Mouse (Mus musculus) macrophage (primary cell): ENCODE measurements around the gene Hist1h4k. TPM values are rescaled to one million over a fixed set of nuclear protein-coding genes. Genes with fewer than 3 reads are reported as not detected.
"Not testable (repeated sequence)": the region's sequence is repeated elsewhere in the genome, so short reads cannot be mapped to it uniquely, and the experiment has no call there.

Source experiments
- H3K27ac ChIP-seq: fragments of 350-480 bp; formaldehyde crosslinking; 2 replicates; pipeline ENCODE4 v1.9.0; 2021
- H3K36me3 ChIP-seq: fragments of 350-480 bp; formaldehyde crosslinking; 2 replicates; pipeline ENCODE4 v1.9.0; 2021; ENCODE audit errors: inconsistent target
- H3K4me3 ChIP-seq: fragments of 350-480 bp; formaldehyde crosslinking; 2 replicates; pipeline ENCODE4 v1.9.0; 2021; ENCODE audit errors: inconsistent target
- H3K79me2 ChIP-seq: fragments of 350-480 bp; formaldehyde crosslinking; 2 replicates; pipeline ENCODE4 v1.9.0; 2021; ENCODE audit errors: inconsistent target
- WGBS: methylation state at CpG from one replicate; pipeline ENCODE4 v1.1.7; 2026; ENCODE audit warnings: inconsistent platforms; ENCODE audit not compliant: missing documents; 5-methylcytosine and 5-hydroxymethylcytosine counted together
- polyA plus RNA-seq: library from polyadenylated mRNA; stranded (reverse); fragments of 250-400 nt; gene quantifications from 3 replicates; pipeline ENCODE4 v1.2.4, GENCODE M21; 2018; ENCODE audit warnings: inconsistent platforms

Gene Hist1h4k
- polyA plus RNA-seq, 1 experiment from 2014 or later = not detected

- Histone ChIP-seq H3K36me3 (no peaks in the 10 kb centered on the region), H3K4me3 (no peak overlapping the region), H3K79me2 (peaks cover 33% of the 10 kb centered on the region), H3K27ac (no peak overlapping the region)
- 70% methylated on average over 1 of the region's 1 CpGs for WGBS
These were observed 5.3 kb downstream of the Hist1h4k start for GRCm38 (mm10) chr13:21745006-21745405.

- H3K36me3 ChIP-seq, H3K79me2 ChIP-seq: not testable (repeated sequence)
- WGBS = 1% methylated on average over 31 of the region's 56 CpGs
- Histone ChIP-seq H3K4me3 (peak within 1 kb of the TSS; percentile 25), H3K27ac (peak within 1 kb of the TSS; percentile 75)
These were observed 15.2 kb downstream of the Hist1h4k start, which contains the start of gene Hist1h4j for GRCm38 (mm10) chr13:21734906-21735767. TSS of gene Hist1h4j (plus strand) at chr13:21735064.

GRCm38 (mm10) chr13:21734010-21734905 is 16.0 kb downstream of the Hist1h4k start:
- WGBS = 2% methylated on average over 21 of the region's 21 CpGs
- no peaks in the 10 kb centered on the region for H3K36me3 ChIP-seq
- H3K27ac ChIP-seq = peak overlapping the region; percentile 75

GRCm38 (mm10) chr13:21733466-21733865 is 16.8 kb downstream of the Hist1h4k start:
- WGBS = 87% methylated on average over 5 of the region's 5 CpGs
- H3K36me3 ChIP-seq = no peaks in the 10 kb centered on the region
- no peak overlapping the region for H3K4me3 ChIP-seq
- no peaks in the 10 kb centered on the region for H3K79me2 ChIP-seq
- H3K27ac ChIP-seq = no peak overlapping the region

More at GRCm38 (mm10) chr13:21734010-21734905, 16.0 kb downstream of the Hist1h4k start:
- no peaks in the 10 kb centered on the region for H3K79me2 ChIP-seq
- H3K4me3 ChIP-seq = peak overlapping the region; percentile 25

GRCm38 (mm10) chr13:21729544-21729943 is 20.8 kb downstream of the Hist1h4k start:
- Histone ChIP-seq H3K79me2 (no peaks in the 10 kb centered on the region), H3K27ac (no peak overlapping the region), H3K4me3 (no peak overlapping the region), H3K36me3 (no peaks in the 10 kb centered on the region)
- WGBS = 100% methylated on average over 1 of the region's 1 CpGs

- no peak overlapping the region for H3K27ac ChIP-seq
- H3K79me2 ChIP-seq = no peaks in the 10 kb centered on the region
- H3K36me3 ChIP-seq = no peaks in the 10 kb centered on the region
- no peak overlapping the region for H3K4me3 ChIP-seq
- 82% methylated on average over 8 of the region's 11 CpGs for WGBS
These were observed 22.2 kb downstream of the Hist1h4k start for GRCm38 (mm10) chr13:21727948-21728572.

GRCm38 (mm10) chr13:21722993-21723836 is 27.1 kb downstream of the Hist1h4k start:
- peak overlapping the region; percentile 35 for H3K27ac ChIP-seq
- H3K79me2 ChIP-seq = no peaks in the 10 kb centered on the region
- H3K4me3 ChIP-seq = no peak overlapping the region
- no peaks in the 10 kb centered on the region for H3K36me3 ChIP-seq
- 60% methylated on average over 5 of the region's 5 CpGs for WGBS

- H3K27ac ChIP-seq = peak overlapping the region; percentile 35
- WGBS = 14% methylated on average over 6 of the region's 11 CpGs
- H3K4me3 ChIP-seq = no peak overlapping the region
These were observed 27.9 kb downstream of the Hist1h4k start for GRCm38 (mm10) chr13:21722373-21722925.

GRCm38 (mm10) chr13:21721757-21722372 is 28.4 kb downstream of the Hist1h4k start, which contains the start of gene Hist1h2bm:
TSS of gene Hist1h2bm (plus strand) at chr13:21722044.
- H3K36me3 ChIP-seq = not testable (repeated sequence)
- peak within 1 kb of the TSS; percentile 65 for H3K27ac ChIP-seq
- WGBS = 0% methylated on average over 23 of the region's 37 CpGs

More at GRCm38 (mm10) chr13:21722373-21722925, 27.9 kb downstream of the Hist1h4k start:
- no peaks in the 10 kb centered on the region for H3K79me2 ChIP-seq
- no peaks in the 10 kb centered on the region for H3K36me3 ChIP-seq

GRCm38 (mm10) chr13:21721107-21721756 is 29.1 kb downstream of the Hist1h4k start:
- 9% methylated on average over 7 of the region's 44 CpGs for WGBS
- H3K79me2 ChIP-seq = not testable (repeated sequence)
- H3K27ac ChIP-seq = peak overlapping the region; percentile 65

More at GRCm38 (mm10) chr13:21721757-21722372, 28.4 kb downstream of the Hist1h4k start, which contains the start of gene Hist1h2bm:
- H3K79me2 ChIP-seq = not testable (repeated sequence)
- peak within 1 kb of the TSS; percentile 6; the same call in 1 of the 2 replicates for H3K4me3 ChIP-seq

GRCm38 (mm10) chr13:21718381-21719080 is 31.8 kb downstream of the Hist1h4k start:
- Histone ChIP-seq H3K27ac (peak overlapping the region; percentile 58), H3K4me3 (peak overlapping the region; percentile 26), H3K79me2 (no peaks in the 10 kb centered on the region), H3K36me3 (no peaks in the 10 kb centered on the region)
- 83% methylated on average over 4 of the region's 4 CpGs for whole genome bisulfite sequencing

More at GRCm38 (mm10) chr13:21721107-21721756, 29.1 kb downstream of the Hist1h4k start:
- peak overlapping the region; percentile 6; the same call in 1 of the 2 replicates for H3K4me3 ChIP-seq
- not testable (repeated sequence) for H3K36me3 ChIP-seq
